Mouse (Mus musculus): Measurements from ENCODE around the gene Foxo3. TPM values are rescaled to one million over a fixed set of nuclear protein-coding genes. Genes with fewer than 3 reads are reported as not detected.

The Foxo3 gene
- polyA plus RNA-seq, 2 experiments: 10.8 to 16.6 TPM

DNA sequence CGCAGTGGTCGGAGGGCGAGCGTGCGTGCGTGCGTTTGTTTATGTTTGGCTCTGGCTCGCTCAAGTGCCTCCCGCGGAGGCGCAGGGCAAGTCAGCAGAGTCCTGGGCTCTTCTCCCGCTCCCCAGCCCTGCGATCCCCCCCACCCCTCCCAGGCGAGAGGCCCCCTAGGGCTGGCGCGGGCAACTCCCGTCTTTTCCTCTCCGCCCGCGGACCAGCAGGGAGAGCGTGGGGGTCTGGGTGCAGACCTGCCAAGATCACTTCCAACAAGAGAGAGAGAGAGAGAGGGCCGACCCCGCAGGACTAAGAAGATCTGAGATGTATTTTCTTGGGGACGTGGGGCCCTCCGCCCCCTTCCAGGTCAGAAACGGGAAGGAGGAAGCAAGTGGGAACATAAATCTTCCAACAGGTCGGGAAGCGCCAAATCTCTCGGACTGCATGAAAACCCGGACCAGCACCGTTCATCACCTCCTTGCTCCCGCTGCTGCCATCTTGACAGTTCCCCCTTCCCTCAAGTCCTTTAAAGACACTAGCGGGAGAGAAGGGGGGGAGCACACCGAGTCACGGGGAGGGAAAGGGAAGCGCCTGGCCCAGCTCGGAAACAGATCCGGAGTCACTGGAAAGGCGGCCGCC, 569 bp downstream of the Foxo3 start:
- H3K27ac ChIP-seq (replicated peaks; ENCODE audit: low read depth, low read length): peak overlapping the region; percentile 97
- H3K27me3 ChIP-seq (ENCODE audit: control insufficient read depth, insufficient read depth, low read length): no peaks in the 10 kb centered on the region
- no peak for ATAC-seq (ENCODE audit: low FRiP score, low read depth)
- no peak for TF ChIP-seq POLR2A (IDR thresholded peaks at IDR 0.05; ENCODE audit: borderline replicate concordance, extremely low read depth, insufficient read depth, insufficient read length)
- H3K36me3 ChIP-seq (ENCODE audit: control insufficient read depth, insufficient read depth, low read length): peaks cover 15% of the 10 kb centered on the region
- under 1% methylated on average over 34 of the region's 40 CpGs for WGBS
- H3K4me1 ChIP-seq (ENCODE audit: control insufficient read depth, insufficient read depth, low read length): peaks cover 35% of the 10 kb centered on the region
- peak; percentile 50 for DNase-seq (ENCODE audit: low spot score)
- peak overlapping the region; percentile 77 for H3K9ac ChIP-seq (ENCODE audit: low read depth, low read length, severe bottlenecking)
- peak overlapping the region; percentile 85 for H3K4me3 ChIP-seq (replicated peaks; ENCODE audit: low read length)
- H3K4me2 ChIP-seq (replicated peaks; ENCODE audit: low read depth, low read length, severe bottlenecking): peak overlapping the region; percentile 97
- H3K9me3 ChIP-seq (ENCODE audit: control insufficient read depth, low read length): no peaks in the 10 kb centered on the region

DNA sequence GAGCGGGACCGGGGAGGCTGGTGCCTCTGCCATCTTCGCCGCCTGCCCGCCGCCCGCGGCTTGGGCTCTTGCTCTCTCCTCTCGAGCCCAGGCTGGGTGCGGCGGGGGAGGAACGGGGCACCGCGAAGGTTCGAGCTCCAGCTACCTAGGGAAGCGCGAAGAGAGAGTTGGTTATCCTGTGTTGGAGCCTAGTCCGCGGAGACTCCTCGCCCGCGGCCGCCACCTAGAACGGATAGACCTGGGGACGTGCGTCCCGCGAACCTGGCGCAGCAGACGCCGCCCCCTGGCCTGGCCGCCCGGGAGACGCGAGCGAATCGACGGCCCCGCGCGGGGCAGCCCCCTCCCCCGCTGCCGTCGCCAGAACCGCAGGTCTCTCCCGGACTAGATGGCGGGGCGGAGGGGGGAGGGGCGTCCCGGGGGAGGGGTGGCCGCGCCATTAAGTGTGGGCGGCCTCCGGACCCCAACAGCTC, 1.1 kb downstream of the Foxo3 start:
- DNase-seq (ENCODE audit: low spot score) (peak; percentile 26), ATAC-seq (ENCODE audit: low FRiP score, low read depth) (no peak)
- H3K27me3 ChIP-seq (ENCODE audit: control insufficient read depth, insufficient read depth, low read length): no peaks in the 10 kb centered on the region
- H3K27ac ChIP-seq (replicated peaks; ENCODE audit: low read depth, low read length): peak overlapping the region; percentile 97
- no peaks in the 10 kb centered on the region for H3K9me3 ChIP-seq (ENCODE audit: control insufficient read depth, low read length)
- no peak for TF ChIP-seq POLR2A (IDR thresholded peaks at IDR 0.05; ENCODE audit: borderline replicate concordance, extremely low read depth, insufficient read depth, insufficient read length)
- peak overlapping the region; percentile 77 for H3K9ac ChIP-seq (ENCODE audit: low read depth, low read length, severe bottlenecking)
- peaks cover 35% of the 10 kb centered on the region for H3K4me1 ChIP-seq (ENCODE audit: control insufficient read depth, insufficient read depth, low read length)
- H3K4me2 ChIP-seq (replicated peaks; ENCODE audit: low read depth, low read length, severe bottlenecking): peak overlapping the region; percentile 97
- WGBS: 1% methylated on average over 28 of the region's 54 CpGs
- H3K4me3 ChIP-seq (replicated peaks; ENCODE audit: low read length): peak overlapping the region; percentile 85
- H3K36me3 ChIP-seq (ENCODE audit: control insufficient read depth, insufficient read depth, low read length): peaks cover 15% of the 10 kb centered on the region

DNA sequence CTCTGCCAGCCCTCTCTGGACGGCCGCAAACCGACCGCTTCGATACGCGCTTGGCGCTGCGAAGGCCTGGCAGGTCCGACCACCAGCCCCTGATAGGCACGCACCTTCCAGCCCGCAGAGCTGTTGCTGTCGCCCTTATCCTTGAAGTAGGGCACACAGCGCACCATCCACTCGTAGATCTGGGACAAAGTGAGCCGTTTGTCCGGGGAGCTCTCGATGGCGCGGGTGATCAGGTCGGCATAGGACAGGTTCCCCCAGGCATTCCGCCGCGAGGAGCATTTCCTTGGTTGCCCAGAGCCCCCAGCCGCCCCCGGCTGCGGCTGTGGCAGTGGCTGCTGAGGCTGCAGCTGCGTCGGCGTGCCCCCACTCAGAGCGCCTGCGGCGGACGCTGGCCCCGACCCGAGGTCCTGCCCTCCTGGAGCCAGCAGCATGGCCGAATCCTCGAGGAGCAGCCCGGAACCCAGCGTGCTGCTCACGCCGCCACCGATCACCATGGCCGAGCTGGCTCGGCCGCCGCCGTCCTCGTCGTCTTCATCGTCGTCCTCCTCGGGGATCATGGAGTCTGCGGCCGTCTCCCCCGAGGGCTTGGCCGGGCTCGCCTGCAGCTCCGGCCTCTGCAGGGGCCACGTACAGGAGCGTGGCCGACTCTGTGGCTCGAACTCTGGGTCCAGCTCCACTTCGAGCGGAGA, 1.7 kb downstream of the Foxo3 start:
- peak overlapping the region; percentile 97 for H3K4me2 ChIP-seq (replicated peaks; ENCODE audit: low read depth, low read length, severe bottlenecking)
- ATAC-seq (ENCODE audit: low FRiP score, low read depth): no peak
- H3K9me3 ChIP-seq (ENCODE audit: control insufficient read depth, low read length): no peaks in the 10 kb centered on the region
- peaks cover 17% of the 10 kb centered on the region for H3K36me3 ChIP-seq (ENCODE audit: control insufficient read depth, insufficient read depth, low read length)
- H3K9ac ChIP-seq (ENCODE audit: low read depth, low read length, severe bottlenecking): peak overlapping the region; percentile 77
- H3K27ac ChIP-seq (replicated peaks; ENCODE audit: low read depth, low read length): peak overlapping the region; percentile 97; the same call in 1 of the 2 replicates
- no peak for DNase-seq (ENCODE audit: low spot score)
- H3K4me1 ChIP-seq (ENCODE audit: control insufficient read depth, insufficient read depth, low read length): peaks cover 35% of the 10 kb centered on the region
- H3K27me3 ChIP-seq (ENCODE audit: control insufficient read depth, insufficient read depth, low read length): no peaks in the 10 kb centered on the region
- 2% methylated on average over 54 of the region's 65 CpGs for WGBS
- H3K4me3 ChIP-seq (replicated peaks; ENCODE audit: low read length): peak overlapping the region; percentile 85
- no peak for TF ChIP-seq POLR2A (IDR thresholded peaks at IDR 0.05; ENCODE audit: borderline replicate concordance, extremely low read depth, insufficient read depth, insufficient read length)

DNA sequence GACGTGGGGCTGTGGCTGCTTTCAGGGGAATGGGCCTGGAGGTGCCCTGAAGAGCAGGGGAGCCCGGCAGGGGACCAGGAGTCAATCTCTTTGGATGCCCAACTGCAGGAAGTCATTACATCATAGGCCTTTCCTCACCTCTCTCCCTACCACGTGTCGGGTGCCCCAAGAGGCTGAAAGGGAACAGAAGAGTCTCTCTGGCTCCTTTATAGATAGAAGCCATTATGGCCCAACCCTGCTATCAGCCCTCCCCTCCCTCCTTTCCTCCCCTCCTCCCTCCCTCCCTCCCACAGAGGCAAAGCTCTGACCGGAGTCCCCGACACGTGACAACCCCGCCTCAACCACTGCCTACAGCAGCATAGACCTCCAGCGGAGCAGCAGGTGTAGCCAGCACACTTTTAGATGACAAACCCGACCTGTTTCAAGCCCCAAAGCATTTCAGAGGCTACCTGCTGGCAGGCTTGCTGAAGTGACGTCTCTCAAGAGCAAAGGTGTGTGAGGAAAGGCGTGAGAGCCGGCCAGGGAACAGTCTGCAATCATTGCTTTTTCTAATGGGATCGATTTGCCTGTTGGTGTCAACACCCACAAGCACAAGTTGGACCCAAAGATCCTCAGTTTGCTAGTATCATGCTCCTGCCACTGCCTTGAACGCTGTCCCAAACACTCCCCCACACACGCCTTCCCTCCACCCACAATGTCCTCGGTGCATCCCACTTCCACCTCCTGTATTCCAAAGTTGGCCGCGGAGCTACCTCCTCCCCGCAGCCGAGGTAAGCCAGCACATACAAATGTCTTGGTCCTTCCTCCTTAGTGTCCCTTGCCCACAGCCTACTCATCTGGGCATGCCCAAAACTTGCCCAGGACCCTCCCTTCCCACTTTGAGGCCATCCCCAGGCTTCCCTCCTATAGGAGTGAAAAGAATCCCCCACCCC, 2.5 kb downstream of the Foxo3 start:
- 13% methylated on average over 21 of the region's 21 CpGs for WGBS
- TF ChIP-seq POLR2A (IDR thresholded peaks at IDR 0.05; ENCODE audit: borderline replicate concordance, extremely low read depth, insufficient read depth, insufficient read length): no peak
- H3K9ac ChIP-seq (ENCODE audit: low read depth, low read length, severe bottlenecking): peak overlapping the region; percentile 77

DNA sequence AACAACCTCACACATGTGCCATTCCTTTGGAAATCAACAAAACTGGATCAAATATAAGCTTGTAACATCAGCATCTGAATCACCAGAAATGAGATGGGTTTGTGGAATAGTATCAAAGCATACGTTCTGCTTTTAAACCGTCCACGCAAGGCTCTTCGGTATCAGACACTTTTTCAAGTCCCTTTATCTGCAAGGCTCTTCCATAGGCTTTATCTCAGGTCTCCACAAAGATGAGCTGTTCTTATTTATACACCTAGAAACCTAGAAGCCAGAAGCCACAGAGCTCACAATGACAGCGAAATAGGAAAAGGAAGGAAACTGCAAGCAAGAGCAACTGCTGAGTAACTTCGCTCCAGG, 3.2 kb downstream of the Foxo3 start:
- H3K4me2 ChIP-seq (replicated peaks; ENCODE audit: low read depth, low read length, severe bottlenecking): peak overlapping the region; percentile 97
- DNase-seq (ENCODE audit: low spot score) (no peak), ATAC-seq (ENCODE audit: low FRiP score, low read depth) (no peak)
- no peaks in the 10 kb centered on the region for H3K27me3 ChIP-seq (ENCODE audit: control insufficient read depth, insufficient read depth, low read length)
- peaks cover 28% of the 10 kb centered on the region for H3K36me3 ChIP-seq (ENCODE audit: control insufficient read depth, insufficient read depth, low read length)
- H3K4me3 ChIP-seq (replicated peaks; ENCODE audit: low read length): peak overlapping the region; percentile 85
- H3K27ac ChIP-seq (replicated peaks; ENCODE audit: low read depth, low read length): no peak overlapping the region
- WGBS: 75% methylated on average over 6 of the region's 6 CpGs
- H3K9ac ChIP-seq (ENCODE audit: low read depth, low read length, severe bottlenecking): no peak overlapping the region
- no peaks in the 10 kb centered on the region for H3K9me3 ChIP-seq (ENCODE audit: control insufficient read depth, low read length)
- H3K4me1 ChIP-seq (ENCODE audit: control insufficient read depth, insufficient read depth, low read length): peaks cover 36% of the 10 kb centered on the region
- TF ChIP-seq POLR2A (IDR thresholded peaks at IDR 0.05; ENCODE audit: borderline replicate concordance, extremely low read depth, insufficient read depth, insufficient read length): no peak

More for the DNA sequence above, 2.5 kb downstream of the Foxo3 start:
- Histone ChIP-seq H3K4me3 (replicated peaks; ENCODE audit: low read length) (peak overlapping the region; percentile 85), H3K9me3 (ENCODE audit: control insufficient read depth, low read length) (no peaks in the 10 kb centered on the region), H3K27me3 (ENCODE audit: control insufficient read depth, insufficient read depth, low read length) (no peaks in the 10 kb centered on the region), H3K36me3 (ENCODE audit: control insufficient read depth, insufficient read depth, low read length) (peaks cover 25% of the 10 kb centered on the region), H3K4me2 (replicated peaks; ENCODE audit: low read depth, low read length, severe bottlenecking) (peak overlapping the region; percentile 97), H3K4me1 (ENCODE audit: control insufficient read depth, insufficient read depth, low read length) (peaks cover 41% of the 10 kb centered on the region), H3K27ac (replicated peaks; ENCODE audit: low read depth, low read length) (no peak overlapping the region)
- no peak for DNase-seq (ENCODE audit: low spot score)
- ATAC-seq (ENCODE audit: low FRiP score, low read depth): no peak

All from limb, embryonic 14.5 days (tissue).